Mouse (Mus musculus) ES-E14 (cell line): ENCODE results near the gene Tmem8. TPM values are rescaled to one million over a fixed set of nuclear protein-coding genes. Genes with fewer than 3 reads are reported as not detected.

Source experiments
- DNase-seq: peaks from one replicate; pipeline ENCODE4 v3.0.0-alpha.2; 2013; ENCODE audit warnings: low read depth, low spot score
- H3K27ac ChIP-seq: 2 replicates; pipeline ENCODE4 v1.5.1; 2012; ENCODE audit warnings: low read depth, mild to moderate bottlenecking, low read length, moderate library complexity, mixed read lengths; ENCODE audit not compliant: poor library complexity, insufficient read depth, severe bottlenecking
- H3K36me3 ChIP-seq: 2 replicates; pipeline ENCODE4 v1.6.1; 2012; ENCODE audit warnings: mild to moderate bottlenecking, low read length, moderate library complexity, mixed read lengths; ENCODE audit not compliant: control insufficient read depth, poor library complexity, insufficient read depth, severe bottlenecking
- H3K4me1 ChIP-seq, 2 experiments: fragments of 150-350 bp in 1 of 2; sonication (generic) in 1 of 2; 2 replicates each; pipeline ENCODE4 v1.6.1; 2012; ENCODE audit warnings: low read length in 2 of 2, mild to moderate bottlenecking in 1 of 2, mixed read lengths in 1 of 2; ENCODE audit not compliant: control insufficient read depth in 2 of 2, insufficient read depth in 2 of 2, poor library complexity in 1 of 2
- H3K4me3 ChIP-seq, 2 experiments: fragments of 150-350 bp in 1 of 2; sonication (generic) in 1 of 2; 2 replicates each; pipeline ENCODE4 v1.5.1; 2012; ENCODE audit warnings: low read length in 2 of 2, low read depth in 1 of 2, mild to moderate bottlenecking in 1 of 2, mixed read lengths in 1 of 2; ENCODE audit not compliant: insufficient read depth in 1 of 2, poor library complexity in 1 of 2, severe bottlenecking in 1 of 2
- H3K9ac ChIP-seq: 2 replicates; pipeline ENCODE4 v1.6.1; 2012; ENCODE audit warnings: low read depth, mild to moderate bottlenecking, low read length, mixed read lengths; ENCODE audit not compliant: poor library complexity, insufficient read depth, severe bottlenecking
- H3K9me3 ChIP-seq: fragments of 150-350 bp; sonication (generic); 2 replicates; pipeline ENCODE4 v1.6.1; 2012; ENCODE audit warnings: low read depth, mild to moderate bottlenecking, low read length; ENCODE audit not compliant: control insufficient read depth, insufficient read depth
- CHD2 ChIP-seq: IDR thresholded peaks from 2 replicates; pipeline ENCODE4 v1.6.1; 2014; ENCODE audit warnings: mild to moderate bottlenecking, low read depth, low read length, inconsistent platforms
- HCFC1 ChIP-seq: IDR thresholded peaks from 2 replicates; pipeline ENCODE4 v1.6.1; 2012; ENCODE audit warnings: low read length, inconsistent platforms, borderline replicate concordance; ENCODE audit not compliant: insufficient read depth
- MAFK ChIP-seq: IDR thresholded peaks from 2 replicates; pipeline ENCODE4 v1.6.1; 2014; ENCODE audit warnings: mild to moderate bottlenecking, low read depth, low read length, inconsistent platforms; ENCODE audit not compliant: insufficient read depth
- ZC3H11A ChIP-seq: IDR thresholded peaks from 2 replicates; pipeline ENCODE4 v1.6.1; 2012; ENCODE audit warnings: low read depth, mild to moderate bottlenecking, inconsistent platforms, low read length, borderline replicate concordance
- ZNF384 ChIP-seq: IDR thresholded peaks from 2 replicates; pipeline ENCODE4 v1.6.1; 2012; ENCODE audit warnings: low read depth, low read length, inconsistent platforms
- in situ Hi-C, 2 experiments: fragments of 600-800 bp; cut with MboI; formaldehyde crosslinking; loops; one replicate each; pipeline ENCODE4 v1.15.1; 2025; ENCODE audit warnings: low sequenced_read_pairs in 2 of 2, inconsistent platforms in 1 of 2; ENCODE audit not compliant: unreplicated experiment in 2 of 2
- total RNA-seq: library from RNA; depleted of rRNA; stranded (reverse); fragments of 300-350 nt; gene quantifications from 2 replicates; pipeline ENCODE4 v1.2.3, GENCODE M21; 2012

Tmem8 gene
- total RNA-seq, 1 experiment = 22.3 TPM

DNA sequence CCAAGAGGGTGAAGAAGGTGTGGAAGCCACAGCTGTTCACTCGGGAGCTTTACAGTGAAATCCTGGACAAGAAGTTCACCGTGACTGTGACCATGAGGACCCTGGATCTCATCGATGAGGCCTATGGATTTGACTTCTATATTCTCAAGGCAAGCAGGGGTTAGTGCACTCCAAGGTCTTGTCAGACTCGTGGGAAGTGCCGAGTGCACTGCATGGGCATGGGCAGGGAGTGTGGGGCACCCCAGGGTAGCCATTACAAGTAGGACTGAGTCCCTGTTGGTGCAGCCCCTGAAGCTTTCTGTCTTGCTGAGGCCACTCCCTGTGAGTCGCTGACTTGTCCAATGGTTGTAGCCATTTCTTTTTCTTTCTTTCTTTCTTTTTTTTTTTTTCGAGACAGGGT lies 11.5 kb downstream of the Tmem8 start:
- Histone ChIP-seq H3K4me1 (peaks cover 0 to 16% of the 10 kb centered on the region in 2 experiments; a peak in 1 of 4 replicates), H3K9ac (peak overlapping the region; percentile 88), H3K4me3 (peak overlapping the region; percentile 90 to 92), H3K9me3 (no peaks in the 10 kb centered on the region), H3K27ac (no peak overlapping the region), H3K36me3 (peaks cover 59% of the 10 kb centered on the region)
- DNase-seq = no peak
- TF ChIP-seq MAFK (no peak), ZC3H11A (no peak), HCFC1 (no peak), CHD2 (no peak), ZNF384 (no peak)
- in situ Hi-C loops = no loop called here

DNA sequence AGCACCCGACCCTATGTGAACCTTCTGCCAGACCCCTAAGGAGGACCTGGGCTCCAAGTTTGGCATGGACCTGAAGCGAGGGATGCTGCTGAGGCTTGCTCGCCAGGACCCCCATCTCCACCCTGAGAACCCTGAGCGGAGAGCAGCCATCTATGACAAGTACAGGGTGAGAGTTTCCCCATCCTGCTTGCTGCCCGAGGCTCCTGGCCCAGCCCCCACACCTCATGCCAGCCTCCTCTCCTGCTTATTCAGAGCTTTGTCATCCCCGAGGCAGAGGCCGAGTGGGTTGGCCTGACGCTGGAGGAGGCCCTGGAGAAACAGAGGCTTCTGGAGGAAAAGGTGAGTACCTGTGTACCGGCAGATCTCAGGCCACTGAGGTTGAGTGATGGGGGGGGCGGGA lies 12.1 kb downstream of the Tmem8 start:
- Histone ChIP-seq H3K4me3 (no peak overlapping the region), H3K27ac (no peak overlapping the region), H3K4me1 (peaks cover 0 to 12% of the 10 kb centered on the region in 2 experiments; a peak in 1 of 4 replicates), H3K9me3 (no peaks in the 10 kb centered on the region), H3K36me3 (peaks cover 57% of the 10 kb centered on the region), H3K9ac (no peak overlapping the region)
- no peak for TF ChIP-seq ZNF384
- TF ChIP-seq HCFC1 = no peak
- TF ChIP-seq ZC3H11A = no peak
- no peak for TF ChIP-seq CHD2
- no peak for TF ChIP-seq MAFK
- in situ Hi-C loops = no loop called here
- no peak for DNase-seq

DNA sequence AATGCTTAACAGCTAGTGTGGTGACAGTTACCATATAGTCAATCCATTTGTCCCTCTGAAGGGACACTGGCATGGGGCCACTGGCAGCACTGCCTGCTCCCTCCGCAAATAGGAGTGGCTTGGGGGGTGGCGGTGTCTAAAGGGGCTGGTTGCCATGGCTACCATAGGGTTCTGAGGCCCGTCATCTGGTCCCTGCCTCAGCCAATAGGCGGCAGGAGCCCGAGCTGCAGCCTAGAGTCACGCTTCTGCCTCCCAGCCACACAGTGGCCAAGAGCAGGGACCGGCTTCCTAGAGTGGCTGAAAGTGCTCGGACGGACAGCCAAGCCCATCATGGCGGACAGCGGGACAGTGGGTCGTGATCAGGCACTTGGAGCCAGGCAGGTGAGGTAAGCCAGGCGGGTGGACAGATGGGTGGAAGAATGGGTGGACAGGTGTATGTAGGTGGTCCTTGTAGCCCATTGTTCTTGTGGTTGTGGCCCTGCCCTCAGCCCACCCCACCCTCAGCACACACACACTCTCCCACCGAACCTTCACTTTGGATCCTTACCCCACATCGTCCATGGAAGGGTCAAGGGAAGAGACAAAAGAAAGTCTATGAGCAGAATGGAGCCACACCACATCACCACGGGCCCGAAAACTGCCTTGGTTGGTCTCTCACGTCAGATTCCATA lies 18.1 kb downstream of the Tmem8 start:
- Histone ChIP-seq H3K4me3 (peak overlapping the region; percentile 32 to 37; a peak in 3 of 4 replicates), H3K36me3 (peaks cover 21% of the 10 kb centered on the region)
- in situ Hi-C loops = no loop called here

DNA sequence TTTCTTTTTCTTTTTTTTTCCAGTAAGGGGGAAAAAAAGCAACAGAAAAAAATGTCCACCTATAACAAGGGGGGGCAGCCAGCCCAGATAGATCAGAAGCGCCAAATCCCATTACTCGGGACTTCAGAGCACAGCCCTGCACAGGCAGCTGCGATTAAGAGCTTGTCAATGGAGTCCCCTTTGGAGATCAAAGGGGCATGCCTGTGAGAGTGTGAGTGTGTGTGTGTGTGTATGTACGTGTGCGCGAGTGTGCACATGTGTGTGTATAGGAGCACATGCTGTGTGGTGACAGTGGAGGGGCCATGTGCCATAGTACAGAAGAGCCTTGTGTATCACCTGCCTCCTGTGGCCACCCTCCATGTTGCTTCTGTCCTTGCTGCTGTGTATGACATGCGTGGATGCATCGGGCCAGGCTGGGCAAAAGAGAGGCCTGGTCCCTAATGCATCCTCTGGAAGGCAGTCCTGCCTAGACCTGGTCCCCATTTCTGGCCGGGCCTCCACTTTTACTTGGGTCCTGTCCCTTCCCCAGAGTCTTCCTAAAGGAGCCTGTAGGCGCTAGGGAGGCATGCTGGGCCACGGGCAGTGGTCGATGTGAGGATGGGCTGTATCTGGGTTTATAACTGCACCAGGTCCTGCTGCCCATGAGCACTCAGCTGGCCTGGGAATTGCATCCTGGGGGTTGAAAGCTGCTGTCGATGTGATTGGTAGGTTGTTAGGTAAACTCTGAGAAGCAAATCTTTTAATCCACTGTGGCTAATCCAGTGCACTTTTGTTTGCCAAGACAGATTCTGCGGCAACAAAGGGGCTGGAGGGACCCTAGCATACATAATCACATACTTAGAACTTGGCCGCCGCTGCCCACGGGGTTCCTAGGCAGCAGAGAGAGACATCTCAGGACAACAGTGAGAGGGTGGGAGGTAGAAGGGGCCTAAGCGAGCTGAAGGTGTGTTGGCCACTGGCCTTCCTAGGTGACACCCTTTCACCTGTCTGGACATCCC lies 19.1 kb downstream of the Tmem8 start:
- H3K9me3 ChIP-seq = no peaks in the 10 kb centered on the region
- peaks cover 14% of the 10 kb centered on the region; the same call in 1 of the 2 replicates for H3K36me3 ChIP-seq
- H3K4me3 ChIP-seq = no peak overlapping the region
- H3K27ac ChIP-seq = no peak overlapping the region
- no peak for TF ChIP-seq ZNF384
- TF ChIP-seq MAFK = no peak
- no peak for TF ChIP-seq ZC3H11A
- no peak for TF ChIP-seq CHD2
- no peak for TF ChIP-seq HCFC1
- H3K9ac ChIP-seq = no peak overlapping the region
- in situ Hi-C loops = no loop called here
- DNase-seq = no peak
- peaks cover 0 to 2% of the 10 kb centered on the region in 2 experiments; a peak in 1 of 4 replicates for H3K4me1 ChIP-seq

More for the DNA sequence above, 18.1 kb downstream of the Tmem8 start:
- peaks cover 0 to 2% of the 10 kb centered on the region in 2 experiments; a peak in 1 of 4 replicates for H3K4me1 ChIP-seq
- no peak overlapping the region for H3K27ac ChIP-seq
- no peak for TF ChIP-seq CHD2
- TF ChIP-seq ZNF384 = no peak
- TF ChIP-seq ZC3H11A = no peak
- TF ChIP-seq MAFK = no peak
- TF ChIP-seq HCFC1 = no peak
- H3K9me3 ChIP-seq = no peaks in the 10 kb centered on the region
- no peak for DNase-seq
- peak overlapping the region; percentile 0 for H3K9ac ChIP-seq
